Mouse (Mus musculus) lung, postnatal 4 days (tissue): Measurements from ENCODE around the gene Morn1.

ENCODE experiments used
- DNase-seq, 2 experiments: peaks; one replicate each; pipeline ENCODE4 v3.0.0; 2021

Morn1 gene

GRCm38 (mm10) chr4:155121222-155121621 is 34.8 kb downstream of the Morn1 start:
- DNase-seq, result no peak

DNA sequence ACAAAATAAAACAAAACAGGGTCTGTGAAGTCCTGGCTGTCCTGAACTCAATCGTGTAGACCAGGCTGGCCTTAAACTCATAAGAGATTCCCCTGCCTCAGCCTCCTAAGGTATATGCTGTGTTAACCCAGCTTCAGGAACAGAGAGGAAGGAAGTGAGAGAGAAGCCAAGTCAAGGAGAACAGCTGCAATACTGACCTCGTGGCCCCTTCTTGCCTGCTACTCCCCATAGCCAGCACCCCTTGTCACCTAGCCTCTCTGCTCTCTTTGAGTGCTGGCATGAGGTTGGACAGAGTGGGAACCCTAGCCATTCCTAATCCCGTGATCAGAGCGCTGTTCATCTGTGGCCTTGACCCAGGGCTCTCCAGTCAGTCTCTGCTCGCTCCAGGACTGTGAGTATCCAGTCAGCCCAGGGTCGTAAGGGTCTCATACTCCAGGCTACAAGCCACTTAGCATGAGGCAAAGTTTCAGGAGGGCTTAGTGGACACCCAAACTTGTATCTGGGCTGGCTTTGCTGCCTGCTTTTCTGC is 35.6 kb downstream of the Morn1 start:
- DNase-seq, result no peak

DNA sequence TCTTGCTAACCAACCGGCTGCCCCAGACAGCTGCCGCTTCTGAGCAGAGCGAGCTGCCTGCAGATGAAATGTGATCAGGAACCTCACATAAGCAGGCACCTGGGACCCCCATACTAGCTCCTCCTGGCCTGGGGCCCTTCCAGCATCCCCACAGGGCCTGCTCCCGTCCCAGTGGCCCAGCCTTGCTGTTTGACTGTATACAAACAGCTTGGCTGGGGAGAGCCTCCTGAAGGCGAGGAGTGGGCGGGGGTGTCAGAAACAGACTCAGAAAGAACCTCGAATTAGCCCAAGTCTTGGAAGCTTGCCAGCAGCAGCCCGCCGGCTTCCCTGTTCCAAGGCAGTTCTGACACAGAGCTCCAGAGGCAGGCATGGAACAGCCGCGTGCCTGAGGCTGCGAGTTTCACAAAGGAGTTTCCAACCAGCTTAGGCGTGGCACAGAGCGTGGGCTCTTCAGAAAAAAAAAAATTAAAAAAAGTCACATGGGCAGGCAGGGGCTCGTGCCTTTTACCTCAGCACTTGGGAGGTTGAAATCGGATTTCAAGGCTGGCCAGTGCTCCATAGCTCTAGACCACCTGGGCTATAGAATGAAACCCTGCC is 36.2 kb downstream of the Morn1 start:
- DNase-seq, result peak; percentile 88 to 93

DNA sequence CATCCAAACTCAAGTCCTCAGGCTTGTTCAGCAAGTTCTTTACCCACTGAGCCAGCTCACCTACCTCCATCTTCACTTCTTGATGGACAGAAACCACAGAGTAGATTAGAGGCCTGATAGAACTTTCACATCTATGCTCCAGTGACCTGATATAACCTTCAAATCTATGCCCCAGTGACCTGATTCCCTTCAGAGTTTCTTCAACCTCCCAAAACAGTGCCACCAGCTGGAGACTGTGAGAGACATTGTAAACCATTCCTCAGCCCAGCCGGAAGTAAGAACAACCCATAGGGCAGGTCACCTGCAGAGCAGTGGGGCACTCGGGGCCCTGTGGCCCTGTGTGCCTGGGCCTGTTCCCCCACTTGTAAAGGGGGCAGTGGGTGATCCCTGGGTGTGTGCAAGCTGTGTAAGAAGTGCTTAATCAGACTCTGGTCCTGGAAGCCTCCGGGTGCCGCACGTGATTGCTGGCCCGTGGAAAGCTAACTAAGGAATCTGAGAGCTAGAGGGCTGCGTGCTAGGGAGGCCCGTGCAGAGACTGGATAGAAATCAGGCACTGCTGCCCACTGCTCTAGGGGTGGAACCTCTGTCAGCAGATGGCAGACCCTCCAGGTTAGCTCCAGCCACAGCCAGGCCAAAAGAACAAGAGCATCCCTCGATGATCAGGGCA is 37.6 kb downstream of the Morn1 start:
- DNase-seq, result no peak

- DNase-seq, result no peak
Observed at GRCm38 (mm10) chr4:155125310-155125709, 38.9 kb downstream of the Morn1 start.

DNA sequence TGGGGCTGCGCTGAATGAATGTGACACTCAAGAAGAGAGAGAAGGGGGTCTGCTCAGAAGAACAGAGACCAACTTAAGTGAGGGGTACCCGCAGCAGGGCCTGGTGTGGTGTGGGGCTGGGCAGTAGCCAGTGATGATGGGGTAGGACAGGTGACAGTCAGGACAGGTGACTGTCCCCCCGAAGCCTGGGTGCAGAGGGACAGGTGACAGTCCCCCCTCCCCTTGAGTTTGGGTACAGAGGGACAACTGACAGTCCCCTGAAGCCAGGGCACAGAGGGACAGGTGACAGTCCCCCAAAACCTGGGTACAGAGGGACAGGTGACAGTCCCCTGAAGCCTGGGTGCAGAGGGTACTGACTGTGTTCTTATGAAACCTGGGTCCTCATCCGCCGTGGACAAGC is 39.8 kb downstream of the Morn1 start:
- no peak for DNase-seq

DNA sequence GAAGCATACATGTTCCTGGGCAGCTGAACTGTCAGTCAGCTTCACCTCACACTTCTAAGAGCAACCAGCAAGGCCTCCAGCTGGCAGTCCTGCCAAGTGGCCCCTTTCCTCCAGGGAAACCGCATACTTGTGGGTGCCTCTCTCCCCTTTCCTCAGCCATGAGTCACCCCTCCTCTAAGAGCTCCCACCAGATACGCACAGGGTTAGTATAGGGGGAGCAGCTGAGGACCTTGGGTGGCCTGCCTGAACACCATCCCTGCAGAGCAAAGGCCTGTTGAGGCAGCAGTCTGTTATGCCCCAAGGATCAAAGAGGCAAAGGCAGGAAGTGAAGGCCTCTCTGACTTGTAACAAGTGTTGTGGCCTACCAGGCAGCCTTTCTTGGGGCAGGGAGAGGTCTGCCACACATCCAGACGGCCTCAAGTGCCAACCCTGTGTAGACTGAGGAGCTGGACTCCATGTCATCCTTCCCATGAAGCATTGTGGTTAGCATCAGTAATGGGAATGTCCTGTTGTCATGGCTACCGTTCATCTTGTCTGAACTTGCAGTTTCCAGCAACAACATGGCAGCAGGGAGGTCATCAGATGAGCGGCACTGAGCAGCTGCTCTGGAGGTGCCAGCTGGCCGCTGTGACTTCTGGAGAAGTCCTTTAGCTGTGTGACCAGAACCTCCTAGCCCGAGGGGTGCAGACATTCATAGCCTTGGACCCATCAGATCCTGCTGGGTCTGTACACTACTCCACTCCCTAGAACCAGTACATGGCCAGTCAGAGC is 40.4 kb downstream of the Morn1 start:
- DNase-seq, result peak; percentile 34 to 58

- no peak for DNase-seq
Observed at GRCm38 (mm10) chr4:155128411-155128810, 42.0 kb downstream of the Morn1 start.

GRCm38 (mm10) chr4:155129132-155129917 is 42.9 kb downstream of the Morn1 start:
- DNase-seq, result peak; percentile 67 to 72

DNA sequence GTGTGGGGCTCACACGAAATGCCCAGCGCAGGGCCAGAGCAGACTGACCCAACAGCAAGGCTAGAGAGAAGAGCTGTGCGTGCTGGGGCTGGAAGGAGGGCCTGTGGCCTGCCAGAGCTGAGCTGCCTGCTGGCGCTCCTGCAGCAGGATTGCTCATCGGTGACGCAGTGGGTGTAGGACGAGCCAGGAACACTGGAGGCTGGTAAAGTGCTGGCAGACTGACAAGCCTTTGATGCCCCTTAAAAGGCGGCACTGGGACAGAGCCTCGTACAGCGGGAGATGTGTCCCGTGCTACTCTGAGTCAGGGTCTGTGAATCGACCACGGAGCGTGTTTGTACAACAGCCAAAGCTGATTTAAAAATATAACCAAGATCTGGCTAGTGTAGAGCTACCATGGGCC is 43.6 kb downstream of the Morn1 start:
- peak; percentile 77 to 86 for DNase-seq

GRCm38 (mm10) chr4:155130616-155131015 is 44.2 kb downstream of the Morn1 start:
- DNase-seq, result no peak

- no peak for DNase-seq
Observed at GRCm38 (mm10) chr4:155133188-155133587, 46.8 kb downstream of the Morn1 start.

- DNase-seq, result peak; percentile 45 to 71
Observed at GRCm38 (mm10) chr4:155133658-155134417, 47.5 kb downstream of the Morn1 start.

DNA sequence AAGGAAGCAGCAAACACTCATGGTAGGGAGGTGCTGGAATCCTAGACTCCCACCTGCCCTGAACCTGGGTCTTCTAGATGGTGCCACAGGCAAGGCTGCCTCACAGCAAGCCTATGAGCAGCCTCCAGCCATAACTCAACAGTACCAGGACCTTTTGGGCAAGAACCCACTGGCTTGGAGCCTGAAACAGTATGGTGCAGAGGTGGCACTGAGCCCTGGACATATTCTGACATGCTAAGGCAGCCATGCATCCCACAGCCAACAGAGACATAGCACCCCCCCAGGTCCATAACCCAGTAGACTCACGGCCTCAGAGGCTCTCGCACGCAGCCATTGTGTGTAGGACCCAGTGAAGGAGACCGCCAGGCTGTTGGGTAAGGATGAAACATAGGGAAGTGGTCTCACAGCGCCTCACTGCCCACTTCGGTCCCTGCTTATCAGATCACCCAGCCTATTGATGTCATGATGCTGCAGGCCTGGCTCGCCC is 48.4 kb downstream of the Morn1 start:
- no peak for DNase-seq

DNA sequence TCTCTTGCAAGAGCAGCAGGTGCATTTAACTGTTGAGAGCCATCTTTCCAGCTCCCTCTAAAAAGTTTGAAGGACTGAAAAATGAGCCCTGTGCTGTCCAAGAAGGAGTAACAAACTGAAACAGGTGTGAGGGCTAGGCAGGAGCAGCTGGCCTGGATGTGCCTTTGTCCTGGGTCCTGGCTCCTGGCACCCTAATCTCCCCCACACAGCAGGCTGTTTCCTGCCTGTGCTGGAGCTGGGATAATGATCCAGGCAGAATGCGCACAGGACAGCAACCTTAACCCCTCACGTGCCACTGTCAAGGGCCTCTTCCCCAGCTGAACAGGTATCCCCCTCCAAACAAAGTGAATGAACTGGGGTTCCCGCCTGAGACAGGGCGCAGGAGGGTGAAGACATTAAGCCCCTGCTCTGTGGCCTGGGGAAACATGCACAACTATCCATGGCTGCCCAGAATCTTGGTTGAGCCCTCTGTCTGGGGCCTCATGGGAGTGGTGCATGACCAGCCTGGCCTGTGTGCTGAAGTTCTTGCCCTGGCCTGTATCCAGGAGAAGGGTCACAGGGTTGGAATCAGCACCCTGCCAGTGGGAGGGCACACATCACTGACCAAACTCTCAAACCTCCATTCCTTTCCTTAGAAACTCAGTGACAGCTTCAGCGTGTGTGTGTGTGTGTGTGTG is 49.7 kb downstream of the Morn1 start:
- peak in 1 of 2 experiments; percentile 34 for DNase-seq

GRCm38 (mm10) chr4:155137891-155138290 is 51.5 kb downstream of the Morn1 start:
- no peak for DNase-seq

DNA sequence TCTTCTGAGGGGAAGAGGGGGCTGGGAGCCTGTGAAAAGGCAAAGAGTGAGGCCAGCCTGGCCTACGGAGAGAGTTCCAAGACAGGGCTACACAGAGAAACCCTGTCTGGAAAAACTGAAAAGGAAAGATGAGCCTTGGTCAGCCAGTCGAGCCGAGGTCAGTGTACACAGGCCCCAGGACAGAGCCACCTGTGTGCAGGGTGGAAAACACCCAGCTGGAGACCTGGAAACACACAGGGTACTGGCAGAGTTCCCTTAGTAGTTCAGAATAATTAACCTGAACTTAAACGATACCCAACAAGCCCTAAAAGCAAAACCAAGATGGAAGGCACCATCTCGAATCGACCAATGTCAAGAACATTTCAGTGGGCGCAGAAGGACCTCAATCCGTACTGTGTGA is 52.1 kb downstream of the Morn1 start:
- no peak for DNase-seq

DNA sequence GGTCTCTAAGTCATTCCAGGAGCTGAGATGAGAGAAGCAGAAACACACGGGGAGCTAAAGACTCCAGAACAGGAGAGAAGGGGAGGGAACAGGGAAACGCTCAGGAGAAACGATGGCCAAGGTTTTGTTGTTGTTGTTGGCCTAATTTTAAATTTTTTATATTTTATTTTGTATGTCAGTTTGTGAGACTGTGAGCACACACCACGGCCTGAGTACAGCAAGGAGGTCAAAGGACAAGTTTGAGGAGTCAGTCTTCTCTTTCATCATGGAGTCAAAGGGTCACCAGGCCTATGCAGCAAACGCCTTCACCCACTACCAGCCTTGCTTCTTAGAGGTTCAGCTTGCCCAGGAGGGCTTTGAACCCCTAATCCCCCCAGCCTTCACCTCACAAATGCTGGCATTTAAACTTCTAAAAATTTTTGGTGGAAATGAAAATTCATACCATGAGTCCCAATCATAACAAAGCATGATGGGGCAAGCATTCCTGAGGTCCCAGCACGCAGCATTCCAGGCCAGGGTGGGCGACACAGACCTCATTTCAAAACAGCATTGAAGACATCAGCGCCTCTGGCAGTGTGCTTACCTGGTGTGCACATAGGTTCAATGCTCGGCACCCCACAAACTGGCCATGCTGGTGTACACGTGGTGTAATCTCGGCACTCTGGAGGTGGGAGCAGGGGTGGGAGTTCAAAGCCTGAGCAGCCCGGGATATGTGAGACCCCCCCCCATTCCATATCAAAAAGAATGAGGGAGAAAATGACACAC is 53.1 kb downstream of the Morn1 start:
- DNase-seq, result no peak

DNA sequence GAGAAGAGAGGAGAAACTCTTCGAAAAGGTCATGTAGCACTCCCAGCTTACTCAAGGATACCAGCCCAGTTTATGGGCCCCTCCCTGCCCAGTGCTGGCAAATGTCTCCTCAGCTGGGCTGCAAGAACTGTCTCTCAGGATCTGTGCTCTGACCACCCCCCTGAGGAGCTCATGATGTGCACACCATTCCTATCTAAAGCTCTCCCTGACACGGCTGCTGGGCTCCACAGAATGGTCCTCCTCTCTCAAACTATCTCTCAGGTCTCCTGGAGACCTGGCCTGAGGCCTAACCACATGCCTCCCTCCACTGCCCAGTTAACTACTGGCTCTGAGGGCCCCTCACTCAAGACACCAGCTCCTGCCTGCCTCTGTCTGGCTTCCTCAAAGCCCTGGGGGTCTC is 53.8 kb downstream of the Morn1 start:
- no peak for DNase-seq

DNA sequence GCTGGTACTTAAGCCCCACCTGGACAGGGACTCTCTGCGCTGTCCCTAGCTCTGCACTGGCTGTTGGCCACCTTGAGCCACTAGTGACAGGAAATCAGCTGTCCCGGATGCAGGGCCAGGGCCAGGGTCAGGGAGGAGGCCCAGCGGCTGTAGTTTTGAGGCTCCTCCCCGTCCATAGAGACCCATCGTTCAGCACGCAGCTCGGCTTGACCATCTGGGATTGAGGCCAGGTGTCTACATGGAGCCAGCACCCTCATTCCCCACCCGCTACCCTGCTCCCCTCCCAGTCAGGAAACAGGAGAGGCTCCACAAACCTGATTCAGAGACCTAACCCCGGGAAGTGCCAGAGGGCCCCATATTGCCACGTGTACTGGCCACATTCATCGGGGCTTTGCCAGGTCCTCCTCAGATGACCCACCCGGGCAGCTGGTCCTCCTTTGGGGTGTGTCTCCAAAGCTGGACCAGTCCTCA is 54.5 kb downstream of the Morn1 start:
- DNase-seq, result peak; percentile 65 to 81

DNA sequence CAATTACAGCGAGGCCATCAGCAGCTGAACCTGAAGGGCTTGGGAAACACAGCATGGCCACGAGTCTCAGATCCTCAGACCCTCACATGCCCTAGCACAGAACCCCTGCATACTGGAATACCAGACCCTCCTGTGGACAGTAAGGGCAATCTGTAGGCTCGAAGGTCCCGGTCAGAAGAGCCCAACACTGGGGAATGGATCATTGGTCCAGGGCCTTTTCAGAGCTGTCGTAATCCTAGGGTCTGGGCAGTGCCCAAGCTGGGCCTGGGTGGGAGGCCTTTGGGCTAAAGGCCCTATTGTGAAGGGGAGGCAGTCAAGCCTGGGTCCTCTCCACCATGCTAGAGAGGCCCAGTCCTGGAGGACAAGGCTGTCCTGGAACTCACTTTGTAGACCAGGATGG is 56.5 kb downstream of the Morn1 start:
- DNase-seq, result no peak
